Mouse (Mus musculus) kidney, adult 2 months (tissue): ENCODE data around the gene Sox4. TPM values are rescaled to one million over a fixed set of nuclear protein-coding genes. Genes with fewer than 3 reads are reported as not detected.
A peak's percentile ranks its signal among the peaks of the same experiment; 100 is the strongest.

Experiments
- DNase-seq: peaks from one replicate; pipeline ENCODE4 v3.0.0; 2021
- H3K27ac ChIP-seq: fragments of 200-500 bp; 2 replicates; pipeline ENCODE4 v1.5.1; 2012; ENCODE audit warnings: low read depth, low read length, control low read depth, inconsistent platforms; ENCODE audit not compliant: insufficient read depth
- H3K27me3 ChIP-seq: fragments of 200-500 bp; replicated peaks from 2 replicates; pipeline ENCODE4 v1.6.1; 2012; ENCODE audit warnings: mild to moderate bottlenecking, moderate library complexity, low read length, inconsistent platforms; ENCODE audit not compliant: control insufficient read depth, insufficient read depth
- H3K36me3 ChIP-seq: fragments of 200-500 bp; 2 replicates; pipeline ENCODE4 v1.6.1; 2012; ENCODE audit warnings: mild to moderate bottlenecking, moderate library complexity, low read length, inconsistent platforms; ENCODE audit not compliant: control insufficient read depth, insufficient read depth
- H3K4me1 ChIP-seq: fragments of 200-500 bp; 2 replicates; pipeline ENCODE4 v1.6.1; 2011; ENCODE audit warnings: low read length; ENCODE audit not compliant: control insufficient read depth, insufficient read depth
- H3K4me3 ChIP-seq: fragments of 200-500 bp; 2 replicates; pipeline ENCODE4 v1.5.1; 2011; ENCODE audit warnings: mild to moderate bottlenecking, low read depth, low read length, control low read depth; ENCODE audit not compliant: insufficient read depth
- CTCF ChIP-seq: fragments of 200-500 bp; conservative IDR thresholded peaks from 2 replicates; pipeline ENCODE4 v1.5.1; 2011; ENCODE audit warnings: low read depth, mild to moderate bottlenecking, control low read depth, low read length, moderate library complexity, mixed read lengths; ENCODE audit not compliant: insufficient read depth, insufficient read length
- POLR2A ChIP-seq: fragments of 200-500 bp; IDR thresholded peaks from one replicate; pipeline ENCODE4 v1.6.1; 2011; ENCODE audit warnings: low read depth, low read length, control low read depth
- WGBS: fragments of 180-500 bp; shearing (Covaris S2); methylation state at CpG from one replicate; pipeline ENCODE4 v1.1.7; 2018; 5-methylcytosine and 5-hydroxymethylcytosine counted together
- polyA plus RNA-seq: library from polyadenylated mRNA; depleted of rRNA; stranded (reverse); fragments of >200 nt; gene quantifications from 2 replicates; pipeline ENCODE4 v1.2.3, GENCODE M21; 2012

The Sox4 gene
- polyA plus RNA-seq, 1 experiment = 7.8 TPM

DNA sequence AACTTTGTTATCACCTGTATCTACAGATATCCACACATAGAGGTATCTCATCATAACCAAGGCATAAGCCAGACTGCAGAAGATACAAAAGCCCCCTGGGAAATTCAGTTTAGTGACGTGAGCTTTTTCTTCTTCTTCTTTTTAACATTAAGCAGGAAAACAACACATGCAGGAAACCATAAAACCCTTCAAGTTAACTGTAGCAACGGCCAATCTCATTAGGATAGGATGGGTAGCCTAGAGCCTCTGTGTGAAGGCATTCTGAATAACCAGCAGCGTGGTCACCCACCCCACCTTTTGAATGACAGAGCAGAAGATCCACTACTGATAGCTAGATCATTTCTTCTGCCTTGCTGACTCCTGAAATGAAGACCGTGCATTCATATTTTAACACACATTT, 10.6 kb downstream of the Sox4 start:
- Histone ChIP-seq H3K36me3 (no peaks in the 10 kb centered on the region), H3K4me3 (no peak overlapping the region), H3K27me3 (no peaks in the 10 kb centered on the region), H3K27ac (no peak overlapping the region), H3K4me1 (no peaks in the 10 kb centered on the region)
- WGBS = 67% methylated on average over 4 of the region's 4 CpGs
- DNase-seq = no peak
- TF ChIP-seq CTCF (no peak), POLR2A (no peak)

DNA sequence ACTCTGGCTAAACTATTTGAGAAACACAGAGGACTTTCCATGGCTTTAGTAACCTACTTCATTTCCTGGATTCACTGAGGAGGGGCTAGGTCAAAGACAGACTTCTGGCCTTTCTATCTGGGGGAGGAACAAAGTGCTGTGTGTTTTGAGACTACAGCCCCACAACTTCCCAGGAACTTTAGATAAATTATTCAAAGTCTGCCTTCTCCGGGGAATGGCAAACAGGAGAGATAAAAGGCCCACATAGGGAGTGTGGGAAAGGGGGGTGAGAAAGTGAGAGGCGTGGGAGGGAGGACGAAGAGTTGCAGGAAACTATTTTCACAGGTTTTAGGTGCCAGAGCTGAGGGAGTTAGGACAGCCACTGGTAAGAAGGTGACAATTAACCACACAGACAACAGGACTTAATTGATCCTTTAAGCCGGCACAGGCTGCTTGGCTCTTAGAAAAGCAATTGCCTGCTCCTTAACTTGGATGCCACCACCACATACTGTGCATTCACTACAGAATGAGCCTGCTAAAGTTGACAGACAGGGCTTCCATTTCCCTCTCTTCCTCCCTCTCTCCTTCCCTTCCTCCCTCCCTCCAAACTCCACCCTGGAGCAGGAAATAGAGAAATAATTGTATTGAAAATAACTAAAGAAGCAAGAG, 11.4 kb downstream of the Sox4 start:
- Histone ChIP-seq H3K4me1 (no peaks in the 10 kb centered on the region), H3K4me3 (no peak overlapping the region), H3K36me3 (no peaks in the 10 kb centered on the region), H3K27ac (no peak overlapping the region), H3K27me3 (no peaks in the 10 kb centered on the region)
- WGBS = 55% methylated on average over 4 of the region's 4 CpGs
- no peak for DNase-seq
- TF ChIP-seq POLR2A (no peak), CTCF (no peak)

DNA sequence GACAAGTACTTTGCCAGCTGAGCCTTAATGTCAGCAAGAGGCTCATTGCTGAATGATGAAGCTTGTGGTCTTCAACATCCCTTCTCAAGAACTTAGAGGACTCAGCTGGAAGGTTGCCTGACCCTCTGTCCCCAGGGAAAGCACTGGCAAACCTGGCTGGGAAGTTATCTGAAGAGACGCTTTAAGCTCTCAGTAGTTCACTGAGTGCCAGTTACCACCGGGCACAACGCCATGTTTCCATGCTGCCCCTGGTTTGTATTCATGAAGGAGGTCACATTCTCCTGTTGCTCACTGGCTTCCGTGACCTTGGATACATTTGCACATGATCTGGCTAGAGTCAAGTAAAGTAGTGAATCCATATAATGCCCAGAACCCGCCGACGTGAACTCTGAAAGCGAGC, 20.1 kb downstream of the Sox4 start:
- WGBS = 70% methylated on average over 8 of the region's 8 CpGs
- no peaks in the 10 kb centered on the region for H3K36me3 ChIP-seq
- DNase-seq = peak; percentile 57
- H3K4me1 ChIP-seq = no peaks in the 10 kb centered on the region
- TF ChIP-seq CTCF (no peak), POLR2A (no peak)
- H3K27ac ChIP-seq = no peak overlapping the region
- no peaks in the 10 kb centered on the region for H3K27me3 ChIP-seq
- H3K4me3 ChIP-seq = no peak overlapping the region

DNA sequence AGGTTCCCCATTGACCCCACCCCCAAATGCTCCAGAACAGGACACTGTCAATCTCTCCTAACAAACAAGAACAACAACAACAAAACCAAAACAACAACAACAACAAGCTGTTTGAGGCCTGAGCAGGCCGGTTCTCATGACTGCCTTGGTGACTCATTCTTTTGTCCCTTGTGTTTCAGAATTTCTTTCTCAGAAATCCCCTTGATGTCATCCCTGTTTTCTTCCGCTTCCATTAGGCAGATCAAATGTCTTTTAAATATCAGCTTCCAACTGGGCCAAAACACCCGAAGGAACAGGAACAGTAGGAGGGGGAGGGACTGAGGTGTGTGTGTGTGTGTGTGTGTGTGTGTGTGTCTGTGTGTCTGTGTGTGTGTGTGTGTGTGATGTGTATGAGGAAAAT, 21.7 kb downstream of the Sox4 start:
- TF ChIP-seq CTCF = no peak
- TF ChIP-seq POLR2A = no peak
- no peaks in the 10 kb centered on the region for H3K4me1 ChIP-seq
- H3K4me3 ChIP-seq = no peak overlapping the region
- H3K27ac ChIP-seq = no peak overlapping the region
- H3K36me3 ChIP-seq = no peaks in the 10 kb centered on the region
- no peaks in the 10 kb centered on the region for H3K27me3 ChIP-seq
- DNase-seq = peak; percentile 9
- WGBS = 48% methylated on average over 3 of the region's 3 CpGs

DNA sequence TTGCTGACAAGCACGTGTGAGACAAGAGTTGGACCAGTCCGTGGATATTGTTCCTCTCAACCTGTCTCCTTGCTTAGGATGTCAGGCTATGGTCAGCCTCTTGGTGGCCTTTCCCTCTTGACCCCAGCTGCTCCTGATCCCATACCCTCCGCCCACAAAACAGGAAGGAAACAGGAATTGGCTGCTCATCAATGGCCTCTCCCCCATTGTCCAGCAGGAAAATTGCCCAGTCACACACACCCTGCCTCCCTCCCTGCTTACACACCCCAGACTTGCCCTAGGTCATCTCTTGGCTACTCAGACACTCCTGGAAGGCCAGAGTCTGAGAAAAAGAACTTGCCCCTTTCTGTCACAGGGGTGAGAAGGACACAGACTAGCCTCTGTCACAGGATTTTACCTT, 22.2 kb downstream of the Sox4 start:
- Histone ChIP-seq H3K27ac (no peak overlapping the region), H3K4me3 (no peak overlapping the region), H3K4me1 (no peaks in the 10 kb centered on the region), H3K36me3 (no peaks in the 10 kb centered on the region), H3K27me3 (no peaks in the 10 kb centered on the region)
- WGBS = 86% methylated on average over 3 of the region's 3 CpGs
- DNase-seq = peak; percentile 72
- TF ChIP-seq POLR2A = no peak
- TF ChIP-seq CTCF = no peak

DNA sequence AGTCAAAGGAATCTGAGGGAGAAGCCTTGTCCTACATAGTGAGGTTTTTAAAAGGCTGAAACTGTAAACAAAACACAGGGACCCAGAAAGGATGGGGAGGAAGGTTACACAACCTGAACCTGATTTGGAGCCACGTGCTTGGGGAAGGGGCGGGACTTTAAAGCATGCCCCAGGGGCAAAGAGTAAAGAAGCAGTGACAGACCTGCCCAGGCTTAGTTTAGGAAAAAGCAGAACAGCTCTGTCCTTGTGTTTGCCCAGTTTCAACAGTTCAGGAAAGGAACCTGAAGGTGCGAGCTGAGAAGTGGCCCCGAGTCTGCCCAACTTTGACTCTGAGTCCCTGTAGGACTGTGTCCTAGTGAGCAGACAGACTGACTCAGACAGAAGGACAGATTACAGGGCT, 23.1 kb downstream of the Sox4 start:
- TF ChIP-seq POLR2A (no peak), CTCF (no peak)
- DNase-seq = peak; percentile 31
- Histone ChIP-seq H3K36me3 (no peaks in the 10 kb centered on the region), H3K4me3 (no peak overlapping the region), H3K27ac (no peak overlapping the region), H3K4me1 (no peaks in the 10 kb centered on the region), H3K27me3 (no peaks in the 10 kb centered on the region)
- WGBS = 60% methylated on average over 4 of the region's 4 CpGs

DNA sequence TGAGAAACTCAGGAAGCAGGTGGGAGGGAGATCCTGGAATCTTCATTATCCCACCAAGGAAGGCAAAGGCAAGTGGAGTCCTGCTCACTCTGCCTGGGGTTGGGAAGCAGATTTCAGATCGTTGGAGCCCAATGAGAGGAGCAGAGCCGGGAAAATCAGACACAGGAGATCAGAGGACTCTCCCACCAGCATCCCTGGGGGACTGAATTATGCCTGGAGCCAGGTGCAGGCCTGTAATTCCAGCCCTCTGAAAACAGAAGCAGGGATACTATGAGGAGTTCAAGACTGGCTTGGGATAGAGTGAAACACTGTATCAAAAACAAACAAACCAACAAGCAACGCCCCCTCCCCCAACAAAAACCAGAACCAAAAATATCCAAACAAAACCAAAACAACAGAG, 23.6 kb downstream of the Sox4 start:
- WGBS = 40% methylated on average over 3 of the region's 3 CpGs
- no peak for DNase-seq
- no peak overlapping the region for H3K27ac ChIP-seq
- no peaks in the 10 kb centered on the region for H3K4me1 ChIP-seq
- TF ChIP-seq CTCF = no peak
- TF ChIP-seq POLR2A = no peak
- H3K36me3 ChIP-seq = no peaks in the 10 kb centered on the region
- H3K27me3 ChIP-seq = no peaks in the 10 kb centered on the region
- no peak overlapping the region for H3K4me3 ChIP-seq

DNA sequence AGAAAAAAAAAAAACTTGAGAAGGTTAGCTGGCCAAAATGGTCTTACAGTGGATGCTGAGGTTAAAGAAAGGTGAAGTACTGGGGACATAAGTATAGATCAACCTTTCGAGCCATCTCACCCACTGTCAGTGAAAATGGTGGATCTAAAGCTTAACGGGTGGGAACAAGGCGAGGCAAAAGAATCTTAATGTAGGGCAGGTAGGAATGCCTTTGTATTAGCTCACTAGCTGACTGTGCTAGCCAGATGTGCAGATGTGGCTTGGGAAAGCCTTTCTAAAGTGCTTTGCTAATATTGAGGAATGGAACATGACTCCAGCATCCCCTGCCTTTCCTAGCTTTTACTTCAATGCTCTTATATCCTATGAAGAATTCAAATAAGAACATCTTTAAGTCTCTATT, 30.4 kb downstream of the Sox4 start:
- H3K27ac ChIP-seq = no peak overlapping the region
- no peak for DNase-seq
- H3K4me1 ChIP-seq = no peaks in the 10 kb centered on the region
- no peaks in the 10 kb centered on the region for H3K36me3 ChIP-seq
- H3K4me3 ChIP-seq = no peak overlapping the region
- no peak for TF ChIP-seq POLR2A
- no peak for TF ChIP-seq CTCF
- no peaks in the 10 kb centered on the region for H3K27me3 ChIP-seq
- 96% methylated on average over 3 of the region's 3 CpGs for WGBS
